Mouse (Mus musculus) lung, embryonic 16.5 days (tissue): ENCODE results near the gene Asb7. TPM values are rescaled to one million over a fixed set of nuclear protein-coding genes. Genes with fewer than 3 reads are reported as not detected.

ENCODE experiments used
- ATAC-seq: fragments of 200-750 bp; cut with Nextera tagmentation; 2 replicates; pipeline ENCODE4 v1.8.0; 2017; ENCODE audit warnings: low read depth, mild to moderate bottlenecking, moderate library complexity
- H3K27ac ChIP-seq: fragments of 300-500 bp; sonication (generic); 2 replicates; pipeline ENCODE4 v1.5.1; 2014; ENCODE audit warnings: mild to moderate bottlenecking, control low read depth, low read length
- H3K27me3 ChIP-seq: fragments of 300-500 bp; sonication (generic); 2 replicates; pipeline ENCODE4 v1.6.1; 2014; ENCODE audit warnings: low read depth, low read length, mixed read lengths; ENCODE audit not compliant: control insufficient read depth, insufficient read depth
- H3K36me3 ChIP-seq: fragments of 300-500 bp; sonication (generic); 2 replicates; pipeline ENCODE4 v1.6.1; 2014; ENCODE audit warnings: low read length; ENCODE audit not compliant: control insufficient read depth, insufficient read depth
- H3K4me1 ChIP-seq: fragments of 300-500 bp; sonication (generic); replicated peaks from 2 replicates; pipeline ENCODE4 v1.6.1; 2014; ENCODE audit warnings: low read length, mixed read lengths; ENCODE audit not compliant: control insufficient read depth, insufficient read depth
- H3K4me2 ChIP-seq: fragments of 300-500 bp; sonication (generic); 2 replicates; pipeline ENCODE4 v1.6.1; 2014; ENCODE audit warnings: low read depth, low read length, control low read depth
- H3K4me3 ChIP-seq: fragments of 300-500 bp; sonication (generic); 2 replicates; pipeline ENCODE4 v1.5.1; 2014; ENCODE audit warnings: mild to moderate bottlenecking, low read length, control low read depth
- H3K9ac ChIP-seq: fragments of 300-500 bp; sonication (generic); 2 replicates; pipeline ENCODE4 v1.6.1; 2014; ENCODE audit warnings: low read length, control low read depth
- H3K9me3 ChIP-seq: fragments of 300-500 bp; sonication (generic); 2 replicates; pipeline ENCODE4 v1.6.1; 2016; ENCODE audit warnings: low read length; ENCODE audit not compliant: control insufficient read depth
- WGBS: fragments of 180-500 bp; shearing (Covaris S2); extraction: QIAGEN DNeasy Blood & Tissue Kit; methylation state at CpG from one replicate; pipeline ENCODE4 v1.1.7; 2014; 5-methylcytosine and 5-hydroxymethylcytosine counted together
- polyA plus RNA-seq: library from polyadenylated mRNA; unstranded; fragments of >200 nt; fragmentation: Nextera tagmentation; extraction: Ambion mirVana; gene quantifications from 2 replicates; pipeline ENCODE4 v1.2.1, GENCODE M21; 2015

Asb7 gene
- polyA plus RNA-seq, 1 experiment from 2014 or later, result 14.7 TPM

DNA sequence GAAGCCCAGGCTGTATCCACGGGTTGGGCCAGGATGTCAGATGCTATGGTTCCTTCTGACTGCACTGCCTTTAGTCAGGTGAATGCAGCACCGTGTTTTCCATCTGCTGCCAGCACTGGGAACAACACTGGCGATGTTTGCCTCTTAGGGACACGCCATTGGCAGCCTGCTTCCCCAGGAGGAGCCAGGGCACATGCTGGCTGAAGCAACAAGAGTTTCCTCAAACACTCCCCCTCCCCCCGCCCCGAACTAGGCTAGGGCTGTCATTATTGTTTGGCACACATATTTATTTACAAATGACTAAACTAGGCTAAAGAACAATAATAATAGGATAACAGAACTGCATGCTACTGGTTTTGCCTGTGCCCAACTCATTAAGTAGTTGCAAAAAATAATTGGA is 56.0 kb downstream of the Asb7 start:
- Histone ChIP-seq H3K4me1 (no peaks in the 10 kb centered on the region), H3K27me3 (no peaks in the 10 kb centered on the region), H3K4me2 (no peak overlapping the region), H3K9me3 (no peaks in the 10 kb centered on the region), H3K36me3 (no peaks in the 10 kb centered on the region), H3K27ac (no peak overlapping the region), H3K9ac (no peak overlapping the region), H3K4me3 (no peak overlapping the region)
- ATAC-seq, result no peak
- 53% methylated on average over 6 of the region's 6 CpGs for WGBS

DNA sequence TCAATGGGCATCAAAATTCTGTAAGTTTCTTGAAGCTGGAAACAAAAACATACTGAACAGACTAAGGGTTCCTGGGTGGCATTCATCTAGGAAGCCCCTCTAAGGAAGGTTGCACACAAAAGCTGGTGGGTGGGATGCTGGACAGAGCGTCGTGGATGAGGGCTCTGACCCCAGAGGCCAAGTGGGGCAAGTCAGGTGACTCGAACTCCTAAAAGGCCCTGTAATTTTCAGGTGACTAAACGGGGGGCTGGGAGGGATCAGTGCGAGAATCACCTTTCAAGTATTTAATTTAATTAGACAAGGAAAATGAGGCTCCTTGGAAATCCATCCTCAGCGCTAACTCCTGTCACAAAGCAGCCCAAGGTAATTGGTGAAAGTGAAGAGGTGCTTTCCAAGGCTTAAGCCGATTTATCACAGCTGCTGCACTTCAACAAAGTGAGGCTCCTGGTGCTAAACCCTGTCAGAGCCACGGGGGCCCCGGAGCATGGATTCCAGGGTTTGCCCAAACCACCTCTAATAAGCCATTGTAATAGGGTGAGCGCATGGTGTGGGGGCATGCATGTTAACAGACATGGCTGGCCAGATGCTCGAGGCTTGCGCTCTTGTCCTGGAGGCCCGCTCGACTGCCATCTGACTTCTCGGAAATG is 59.1 kb downstream of the Asb7 start:
- Histone ChIP-seq H3K4me2 (no peak overlapping the region), H3K27me3 (no peaks in the 10 kb centered on the region), H3K9me3 (no peaks in the 10 kb centered on the region), H3K4me3 (no peak overlapping the region), H3K9ac (no peak overlapping the region), H3K4me1 (no peaks in the 10 kb centered on the region), H3K36me3 (no peaks in the 10 kb centered on the region), H3K27ac (no peak overlapping the region)
- WGBS, result 65% methylated on average over 15 of the region's 15 CpGs
- ATAC-seq, result no peak

DNA sequence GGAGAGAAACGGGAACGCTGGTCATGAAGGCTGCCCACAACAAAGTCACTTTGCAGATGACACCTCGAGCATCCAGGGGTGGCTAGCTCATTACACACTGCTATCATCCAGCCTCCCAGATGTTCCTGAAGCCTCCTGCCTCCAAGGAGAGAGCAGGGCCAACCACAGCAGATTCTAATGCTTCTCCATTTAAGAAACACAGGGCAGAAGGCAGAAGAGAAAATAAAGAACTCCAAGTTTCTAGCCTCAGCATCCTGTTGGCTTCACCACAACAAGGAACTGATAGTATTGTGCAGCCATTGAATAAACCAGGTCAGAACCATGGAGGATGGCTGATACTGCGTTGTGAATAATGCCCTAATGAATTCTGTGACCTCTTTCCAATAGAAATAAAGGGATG is 60.0 kb downstream of the Asb7 start:
- no peak overlapping the region for H3K4me3 ChIP-seq
- 76% methylated on average over 4 of the region's 4 CpGs for WGBS
- no peaks in the 10 kb centered on the region for H3K27me3 ChIP-seq
- H3K9me3 ChIP-seq, result no peaks in the 10 kb centered on the region
- no peak for ATAC-seq
- H3K4me1 ChIP-seq, result no peaks in the 10 kb centered on the region
- no peak overlapping the region for H3K9ac ChIP-seq
- H3K27ac ChIP-seq, result no peak overlapping the region
- H3K36me3 ChIP-seq, result no peaks in the 10 kb centered on the region
- no peak overlapping the region for H3K4me2 ChIP-seq

- Histone ChIP-seq H3K4me2 (no peak overlapping the region), H3K4me3 (no peak overlapping the region), H3K27ac (peak overlapping the region; percentile 53), H3K9me3 (no peaks in the 10 kb centered on the region), H3K36me3 (no peaks in the 10 kb centered on the region), H3K27me3 (no peaks in the 10 kb centered on the region), H3K9ac (no peak overlapping the region), H3K4me1 (0 out of 2 replicates have a peak, but pooled peaks cover 3% of the 10 kb centered on the region)
- 38% methylated on average over 3 of the region's 3 CpGs for WGBS
- peak; percentile 83 for ATAC-seq
Observed at GRCm38 (mm10) chr7:66623436-66623835, 66.0 kb downstream of the Asb7 start.

- H3K36me3 ChIP-seq, result no peaks in the 10 kb centered on the region
- H3K4me1 ChIP-seq, result peaks cover 13% of the 10 kb centered on the region
- no peak overlapping the region for H3K4me3 ChIP-seq
- H3K27ac ChIP-seq, result no peak overlapping the region
- no peaks in the 10 kb centered on the region for H3K9me3 ChIP-seq
- no peak overlapping the region for H3K9ac ChIP-seq
- no peak for ATAC-seq
- no peaks in the 10 kb centered on the region for H3K27me3 ChIP-seq
- no peak overlapping the region for H3K4me2 ChIP-seq
Observed at GRCm38 (mm10) chr7:66601846-66602245, 87.5 kb downstream of the Asb7 start.

- Histone ChIP-seq H3K4me1 (peaks cover 13% of the 10 kb centered on the region), H3K36me3 (no peaks in the 10 kb centered on the region), H3K4me2 (no peak overlapping the region), H3K27me3 (no peaks in the 10 kb centered on the region), H3K9me3 (no peaks in the 10 kb centered on the region), H3K4me3 (no peak overlapping the region), H3K9ac (no peak overlapping the region), H3K27ac (peak overlapping the region; percentile 30)
- ATAC-seq, result peak; percentile 51; the same call in 1 of the 2 replicates
- 36% methylated on average over 12 of the region's 12 CpGs for WGBS
Observed at GRCm38 (mm10) chr7:66600622-66601610, 88.5 kb downstream of the Asb7 start.

- 29% methylated on average over 3 of the region's 3 CpGs for WGBS
- peak; percentile 38; the same call in 1 of the 2 replicates for ATAC-seq
- Histone ChIP-seq H3K9me3 (no peaks in the 10 kb centered on the region), H3K9ac (no peak overlapping the region), H3K4me1 (peaks cover 13% of the 10 kb centered on the region), H3K27me3 (no peaks in the 10 kb centered on the region), H3K4me3 (no peak overlapping the region), H3K27ac (0 out of 2 replicates have a peak overlapping the region, but pooled peaks have one; percentile 30), H3K4me2 (no peak overlapping the region), H3K36me3 (no peaks in the 10 kb centered on the region)
Observed at GRCm38 (mm10) chr7:66600126-66600525, 89.3 kb downstream of the Asb7 start.

DNA sequence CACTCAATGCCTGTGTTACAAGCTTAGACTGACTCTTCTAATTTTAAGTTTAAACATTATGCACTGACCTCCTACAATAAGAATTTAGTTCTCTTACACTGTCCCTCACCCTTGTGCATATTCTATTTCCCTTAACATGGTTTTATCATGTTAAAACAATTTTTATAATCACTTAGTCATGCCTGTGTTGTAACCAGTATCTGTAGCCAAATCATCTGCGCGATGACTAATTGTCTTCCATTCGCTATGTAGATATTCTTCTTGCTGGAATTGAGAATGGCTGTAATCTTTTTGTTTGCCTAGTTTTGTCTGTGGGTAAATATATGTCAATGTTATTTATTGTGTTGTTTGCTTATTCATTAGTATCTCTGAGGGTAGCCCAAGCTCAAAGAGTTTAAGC is 91.5 kb downstream of the Asb7 start:
- Histone ChIP-seq H3K9me3 (no peaks in the 10 kb centered on the region), H3K4me3 (no peak overlapping the region), H3K36me3 (no peaks in the 10 kb centered on the region), H3K4me1 (peaks cover 13% of the 10 kb centered on the region), H3K27me3 (no peaks in the 10 kb centered on the region), H3K9ac (no peak overlapping the region), H3K27ac (no peak overlapping the region), H3K4me2 (no peak overlapping the region)
- WGBS, result 94% methylated on average over 3 of the region's 3 CpGs
- no peak for ATAC-seq
